Mouse (Mus musculus) megakaryocyte, embryonic 14.5 days (primary cell): ENCODE data around the gene Hs6st3.

Experiments used
- FLI1 ChIP-seq: IDR thresholded peaks from 2 replicates; pipeline ENCODE4 v1.6.1; 2012; ENCODE audit warnings: low read length, inconsistent platforms, mixed read lengths
- GATA1 ChIP-seq: IDR thresholded peaks from 3 replicates; pipeline ENCODE4 v1.6.1; 2012; ENCODE audit warnings: mixed read lengths, low read length, inconsistent platforms, borderline replicate concordance

- TF ChIP-seq FLI1 (no peak), GATA1 (no peak)
Measured at GRCm38 (mm10) chr14:119266334-119266733, 128.2 kb downstream of the Hs6st3 start.
